ENCODE assay signal across 16 mouse cellular contexts in the genomic region with DNA sequence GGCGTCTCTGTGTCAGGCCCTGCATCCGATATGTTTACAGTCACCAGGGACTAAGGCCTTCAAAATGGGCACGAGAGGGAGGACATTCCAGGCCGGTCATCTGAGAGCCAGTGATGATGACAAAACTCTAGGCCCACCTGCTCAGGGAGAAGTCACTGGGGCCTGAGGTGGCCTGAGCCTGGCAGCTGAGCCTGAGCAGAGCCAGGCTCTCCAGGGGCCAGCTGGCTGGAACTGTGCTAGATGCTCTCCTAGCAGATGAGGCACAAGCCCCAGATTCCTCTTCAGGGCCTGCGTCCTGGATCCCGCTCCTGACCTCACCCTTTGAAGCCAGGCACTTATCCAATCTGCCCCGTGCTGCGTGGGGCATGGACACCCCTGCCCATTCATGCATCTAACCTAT. TPM values are rescaled to one million over a fixed set of nuclear protein-coding genes. Genes with fewer than 3 reads are reported as not detected.
DNase-seq lines count a peak whose midpoint lies in the region; ATAC-seq and TF ChIP-seq lines count a peak whose summit lies in the region.
"Had no signal": no experiment of that assay in that cellular context is flagged by ENCODE, and none has a peak within 500 bp of the region (broad histone marks: within the 10 kb centered on the region; RNA-seq: fewer than 3 reads in every experiment).

No protein-coding gene starts in this region.

- ATAC-seq in heart, embryonic 11.5 days (replicated peaks; ENCODE audit: insufficient number of reproducible peaks, low FRiP score, low TSS enrichment), result no peak
- ATAC-seq in kidney, embryonic 14.5 days (ENCODE audit: low FRiP score, low TSS enrichment), result peak; percentile 39; the same call in 1 of the 2 replicates

- 63% methylated on average over 8 of the region's 8 CpGs for whole genome bisulfite sequencing in heart, embryonic 11.5 days (ENCODE audit: insufficient replicate concordance)
- WGBS in kidney, embryonic 14.5 days, result 54% methylated on average over 8 of the region's 8 CpGs
- 84% methylated on average over 8 of the region's 8 CpGs for WGBS in kidney, adult 2 months
- 71% methylated on average over 8 of the region's 8 CpGs for WGBS in limb, embryonic 10.5 days

- intact Hi-C loops in gastrocnemius, adult 2 months (cut with DNase I), result loop anchor here (1.0 kb wide), 1 partner anchor 630 kb away; no protein-coding TSS in a partner anchor

- no peak overlapping the region for H3K4me3 ChIP-seq in heart, embryonic 11.5 days (ENCODE audit: low read depth, low read length)
- H3K4me3 ChIP-seq in kidney, embryonic 14.5 days (ENCODE audit: low read length), result no peak overlapping the region
- no peak overlapping the region for H3K4me3 ChIP-seq in kidney, adult 2 months (ENCODE audit: insufficient read depth, low read depth, low read length)
- no peak overlapping the region for H3K4me3 ChIP-seq in gastrocnemius, adult 2 months
- H3K4me3 ChIP-seq in limb, embryonic 10.5 days, result no peak overlapping the region
- H3K4me3 ChIP-seq: forebrain, embryonic 15.5 days; hindbrain, embryonic 15.5 days had no signal

- H3K9ac ChIP-seq in heart, embryonic 11.5 days (ENCODE audit: low read depth, low read length), result no peak overlapping the region
- H3K9ac ChIP-seq in kidney, embryonic 14.5 days (ENCODE audit: low read depth, low read length), result no peak overlapping the region
- H3K9ac ChIP-seq: forebrain, embryonic 15.5 days; hindbrain, embryonic 15.5 days; liver, embryonic 14.5 days had no signal

- H3K36me3 ChIP-seq in heart, embryonic 11.5 days (ENCODE audit: control insufficient read depth, insufficient read depth, low read length), result no peaks in the 10 kb centered on the region
- H3K36me3 ChIP-seq in kidney, embryonic 14.5 days (ENCODE audit: control insufficient read depth, insufficient read depth, low read length), result no peaks in the 10 kb centered on the region
- no peaks in the 10 kb centered on the region for H3K36me3 ChIP-seq in kidney, adult 2 months (ENCODE audit: control insufficient read depth, insufficient read depth, low read length)
- H3K36me3 ChIP-seq in limb, embryonic 10.5 days, result no peaks in the 10 kb centered on the region
- H3K36me3 ChIP-seq: forebrain, embryonic 15.5 days; G1E; hindbrain, embryonic 15.5 days had no signal

- TF ChIP-seq CTCF in kidney, adult 2 months (conservative IDR thresholded peaks at IDR 0.05; ENCODE audit: insufficient read depth, insufficient read length, low read depth, low read length), result no peak
- TF ChIP-seq CTCF in gastrocnemius, adult 2 months (IDR thresholded peaks at IDR 0.05), result no peak

- peaks cover 12% of the 10 kb centered on the region for H3K4me1 ChIP-seq in heart, embryonic 11.5 days (ENCODE audit: control insufficient read depth, insufficient read depth, low read length)
- H3K4me1 ChIP-seq in kidney, embryonic 14.5 days (ENCODE audit: control insufficient read depth, insufficient read depth, low read length), result peaks cover 8% of the 10 kb centered on the region; the same call in 1 of the 2 replicates
- no peaks in the 10 kb centered on the region for H3K4me1 ChIP-seq in kidney, adult 2 months (ENCODE audit: control insufficient read depth, insufficient read depth, low read length)
- peaks cover 10% of the 10 kb centered on the region; the same call in 1 of the 2 replicates for H3K4me1 ChIP-seq in limb, embryonic 10.5 days

- H3K9me3 ChIP-seq in heart, embryonic 11.5 days (replicated peaks; ENCODE audit: control insufficient read depth, low read length), result no peaks in the 10 kb centered on the region
- H3K9me3 ChIP-seq in kidney, embryonic 14.5 days (ENCODE audit: control insufficient read depth, low read length), result no peaks in the 10 kb centered on the region
- no peaks in the 10 kb centered on the region for H3K9me3 ChIP-seq in limb, embryonic 10.5 days (replicated peaks)
- H3K9me3 ChIP-seq: forebrain, embryonic 15.5 days; hindbrain, embryonic 15.5 days had no signal

- H3K27ac ChIP-seq in heart, embryonic 11.5 days (ENCODE audit: low read depth, low read length), result 0 out of 2 replicates have a peak overlapping the region, but pooled peaks have one; percentile 29
- H3K27ac ChIP-seq in kidney, embryonic 14.5 days (ENCODE audit: low read depth, low read length), result no peak overlapping the region
- no peak overlapping the region for H3K27ac ChIP-seq in kidney, adult 2 months (ENCODE audit: insufficient read depth, low read depth, low read length)
- peak overlapping the region; percentile 82 for H3K27ac ChIP-seq in gastrocnemius, adult 2 months
- 0 out of 2 replicates have a peak overlapping the region, but pooled peaks have one; percentile 47 for H3K27ac ChIP-seq in limb, embryonic 10.5 days
- H3K27ac ChIP-seq: forebrain, embryonic 15.5 days; hindbrain, embryonic 15.5 days; liver, embryonic 14.5 days had no signal

- DNase-seq in heart, postnatal 4 days, result no peak
- no peak for DNase-seq in kidney, adult 2 months
- peak; percentile 79 for DNase-seq in gastrocnemius, adult 2 months
- no peak for DNase-seq in limb, embryonic 10.5 days (ENCODE audit: low spot score)
- no peak for DNase-seq in urinary bladder, postnatal 36 days (ENCODE audit: low spot score in 2 of 2)
- DNase-seq: cerebellum, adult 2 months; kidney, adult 8-10 months; lung, postnatal 14 days; right cerebral cortex, postnatal 25 days had no signal

- no peak overlapping the region for H3K4me2 ChIP-seq in heart, embryonic 11.5 days
- no peak overlapping the region for H3K4me2 ChIP-seq in kidney, embryonic 14.5 days (replicated peaks; ENCODE audit: low read depth, low read length)
- H3K4me2 ChIP-seq: forebrain, embryonic 15.5 days; hindbrain, embryonic 15.5 days; midbrain, embryonic 11.5 days had no signal

- TF ChIP-seq POLR2A in kidney, adult 2 months (IDR thresholded peaks at IDR 0.05; ENCODE audit: low read depth, low read length), result no peak

- no peaks in the 10 kb centered on the region for H3K27me3 ChIP-seq in heart, embryonic 11.5 days (ENCODE audit: control insufficient read depth, insufficient read depth, low read length)
- H3K27me3 ChIP-seq in kidney, embryonic 14.5 days (ENCODE audit: control insufficient read depth, insufficient read depth, low read length), result no peaks in the 10 kb centered on the region
- H3K27me3 ChIP-seq in kidney, adult 2 months (replicated peaks; ENCODE audit: control insufficient read depth, insufficient read depth, low read length), result no peaks in the 10 kb centered on the region
- H3K27me3 ChIP-seq in limb, embryonic 10.5 days (ENCODE audit: low read depth, poor library complexity, severe bottlenecking), result no peaks in the 10 kb centered on the region
- H3K27me3 ChIP-seq: forebrain, embryonic 15.5 days; hindbrain, embryonic 15.5 days had no signal

RNA-seq across cellular contexts. Expression of gene Nuak1, which starts 9.3 kb away (rescaled TPM):
- 2.4 and 3.0 TPM in 2 replicates for polyA plus RNA-seq in heart, embryonic 11.5 days (2014; fragmentation: Nextera tagmentation; extraction: Ambion mirVana)
- 10 to 100 TPM; 39.5 to 45.8 TPM for total RNA-seq in heart, postnatal 4 days (2021)
- polyA plus RNA-seq in kidney, embryonic 14.5 days (2014; fragmentation: Nextera tagmentation; extraction: Ambion mirVana), result 3.0 and 4.1 TPM in 2 replicates
- polyA plus RNA-seq in kidney, adult 2 months (2012; rRNA removed), result 12.2 and 12.3 TPM in 2 replicates
- total RNA-seq in gastrocnemius, adult 2 months (2021), result 10 to 100 TPM; 21.4 to 31.0 TPM
- 0.69 and 1.2 TPM in 2 replicates for polyA plus RNA-seq in limb, embryonic 10.5 days (2016; fragmentation: Nextera tagmentation; extraction: Ambion mirVana)
- polyA plus RNA-seq: G1E had no signal

Comparison
In these comparisons a context has a peak if more than half of its experiments do, and no peak if none do; other contexts are left out.
1. H3K27ac ChIP-seq: peak in heart, embryonic 11.5 days (single experiment), gastrocnemius, adult 2 months (single experiment) and limb, embryonic 10.5 days (single experiment); none in kidney, embryonic 14.5 days (single experiment) and kidney, adult 2 months (single experiment).